Mouse (Mus musculus): ENCODE measurements at regions not wholly inside any gene's neighbourhood (a gene's known extent, or its start where the extent isn't known, plus 50 kb on each side); places are given as distances from the start of the nearest gene placed in this dataset.

DNA sequence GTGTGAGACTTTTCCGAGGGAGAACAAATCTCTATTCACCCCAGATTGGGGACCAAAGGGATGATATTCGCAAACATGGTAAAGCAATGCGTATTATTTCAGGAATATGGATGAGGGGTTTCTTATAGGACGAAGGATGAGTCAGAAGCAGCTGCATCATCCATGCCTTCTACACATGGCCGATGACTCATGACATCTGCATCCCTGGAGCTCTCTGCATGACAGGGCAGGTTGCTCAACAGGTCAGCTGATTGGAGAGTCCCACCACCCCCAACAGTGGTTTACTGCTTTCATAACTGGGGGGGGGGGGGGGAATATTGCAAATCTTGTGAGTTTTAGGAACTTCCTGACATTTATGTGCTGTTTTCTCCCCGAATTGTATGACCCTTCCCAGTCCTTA, 50.3 kb upstream of the Pias1 start:
- DNase-seq (ENCODE audit: low spot score): no peak
